Mouse (Mus musculus) activated CD4-positive, CD25-positive, alpha-beta regulatory T cell, adult 4 months (primary cell): ENCODE results near the gene Glul. TPM values are rescaled to one million over a fixed set of nuclear protein-coding genes. Genes with fewer than 3 reads are reported as not detected.
"Not testable (repeated sequence)": the region's sequence is repeated elsewhere in the genome, so short reads cannot be mapped to it uniquely, and the experiment has no call there.

Source experiments
- ATAC-seq: one replicate; pipeline ENCODE4 v1.8.0; 2017
- polyA plus RNA-seq, 2 experiments: library from polyadenylated mRNA; unstranded; fragments of 100-300 nt; shearing (Covaris generic); gene quantifications; one replicate each; pipeline ENCODE4 v1.2.1; 2017

The Glul gene
- polyA plus RNA-seq, result 10 to 100 TPM; 28.1 to 28.9 TPM

DNA sequence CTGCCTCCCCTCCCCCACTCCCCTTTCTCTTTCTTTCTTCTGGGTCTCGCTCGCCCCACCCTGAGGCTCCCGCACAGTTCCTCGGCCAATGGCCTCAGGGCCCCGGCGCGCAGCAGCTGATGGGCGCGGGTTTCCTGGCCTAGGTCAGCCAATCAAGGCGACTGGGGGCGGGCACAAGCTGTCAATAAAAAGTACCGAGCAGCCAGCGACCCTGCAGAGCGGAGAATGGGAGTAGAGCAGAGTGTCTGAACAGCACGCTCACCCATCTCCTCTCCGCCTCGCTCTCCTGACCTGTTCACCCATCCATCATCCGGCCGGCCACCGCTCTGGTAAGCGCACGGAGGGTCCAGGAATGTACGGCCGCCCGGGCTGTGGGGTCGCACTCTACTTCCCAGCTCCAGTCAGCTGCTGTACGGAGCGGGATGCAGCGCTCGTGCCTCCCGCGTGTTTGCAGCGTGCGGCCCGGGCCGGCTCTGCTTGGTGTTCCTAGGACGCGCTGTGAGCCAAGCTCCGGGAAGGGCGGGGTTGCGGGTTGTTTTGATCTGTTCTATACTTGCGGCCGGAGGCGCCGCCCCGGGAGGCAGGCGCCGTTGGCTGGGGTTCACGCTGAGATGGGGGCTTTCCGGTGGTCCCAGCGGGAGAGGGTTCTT, at the start of gene Glul, which contains the start of gene Teddm2:
TSS of gene Glul (plus strand) at position 214 of the 650 bp plus-strand sequence.
TSS of gene Teddm2 (minus strand) at position 498 of the 650 bp plus-strand sequence.
- peak; percentile 93 for ATAC-seq

DNA sequence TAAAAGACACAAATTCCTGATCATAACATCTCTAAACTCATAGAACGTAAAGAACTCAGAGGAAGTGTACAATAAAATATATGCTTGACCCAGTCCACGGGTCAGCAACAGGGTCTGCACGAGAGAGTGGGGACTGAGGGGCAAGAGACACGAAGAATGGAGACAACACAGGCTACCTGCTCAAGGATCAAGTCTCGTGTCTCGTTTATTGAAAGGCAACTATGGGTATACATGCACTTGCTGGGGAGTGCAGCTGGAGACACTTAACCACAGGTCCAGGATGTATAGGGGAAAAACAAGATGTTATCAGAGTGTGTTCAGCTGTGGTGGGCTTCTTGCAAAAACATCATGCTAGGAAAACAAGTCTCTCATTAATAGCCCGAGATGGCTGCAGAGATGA, 47.0 kb upstream of the Glul start:
- not testable (repeated sequence) for ATAC-seq

DNA sequence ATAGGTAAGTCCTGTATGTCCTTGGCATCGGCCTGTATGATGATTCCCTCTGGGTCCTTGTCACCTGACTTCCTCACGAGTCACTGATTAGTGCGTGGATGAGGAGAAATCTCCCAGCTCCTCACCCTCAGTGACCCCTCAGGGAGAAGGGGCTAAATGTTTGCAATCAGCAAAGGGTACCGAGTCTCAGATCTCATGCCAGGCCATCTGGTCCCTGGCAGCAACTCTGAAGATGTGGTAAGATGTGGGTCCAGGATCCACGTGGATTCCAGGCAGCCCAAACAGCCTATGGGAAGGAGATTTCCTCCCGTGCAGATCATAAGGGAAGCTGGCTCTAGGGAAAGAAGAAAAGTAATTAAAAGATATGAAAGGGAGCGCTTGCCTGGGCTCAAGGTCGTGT, 43.8 kb upstream of the Glul start:
- ATAC-seq, result no peak

DNA sequence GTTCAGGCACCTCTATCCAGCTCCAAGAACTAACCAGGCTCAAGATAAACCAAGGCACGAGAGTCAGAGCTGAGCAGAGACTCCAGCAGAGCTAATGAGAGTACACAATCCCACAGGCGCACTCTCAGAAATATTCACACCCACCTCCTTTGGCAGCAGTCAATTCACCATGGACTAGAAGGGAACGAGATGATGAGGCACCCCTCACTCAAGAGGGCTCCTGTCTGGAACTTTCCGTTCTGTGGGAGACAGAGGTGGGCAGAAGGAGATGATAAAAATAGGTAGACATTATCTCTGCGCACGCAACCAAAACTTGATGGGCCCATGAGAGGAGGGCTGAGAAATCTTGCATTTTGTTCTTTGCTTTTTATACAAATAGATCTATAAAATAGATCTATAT, 25.7 kb upstream of the Glul start, which contains the start of gene Teddm1b:
TSS of gene Teddm1b (plus strand) at position 301 of the 400 bp plus-strand sequence.
- ATAC-seq, result no peak

DNA sequence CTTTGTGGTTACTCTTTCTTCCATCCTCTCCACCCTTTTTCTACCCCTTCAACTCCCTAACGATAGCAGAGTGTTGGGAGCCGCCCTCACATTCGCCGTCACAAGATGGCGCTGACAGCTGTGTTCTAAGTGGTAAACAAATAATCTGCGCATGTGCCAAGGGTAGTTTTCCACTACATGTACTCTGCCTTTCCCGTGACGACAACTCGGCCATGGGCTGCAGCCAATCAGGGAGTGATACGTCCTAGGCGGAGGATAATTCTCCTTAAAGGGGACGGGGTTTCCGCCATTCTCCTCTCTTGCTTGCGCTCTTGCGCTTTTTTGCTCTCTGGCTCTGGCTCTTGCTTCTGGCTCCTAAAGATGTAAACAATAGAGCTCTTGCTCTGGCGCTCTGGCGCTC, 19.4 kb upstream of the Glul start:
- not testable (repeated sequence) for ATAC-seq

DNA sequence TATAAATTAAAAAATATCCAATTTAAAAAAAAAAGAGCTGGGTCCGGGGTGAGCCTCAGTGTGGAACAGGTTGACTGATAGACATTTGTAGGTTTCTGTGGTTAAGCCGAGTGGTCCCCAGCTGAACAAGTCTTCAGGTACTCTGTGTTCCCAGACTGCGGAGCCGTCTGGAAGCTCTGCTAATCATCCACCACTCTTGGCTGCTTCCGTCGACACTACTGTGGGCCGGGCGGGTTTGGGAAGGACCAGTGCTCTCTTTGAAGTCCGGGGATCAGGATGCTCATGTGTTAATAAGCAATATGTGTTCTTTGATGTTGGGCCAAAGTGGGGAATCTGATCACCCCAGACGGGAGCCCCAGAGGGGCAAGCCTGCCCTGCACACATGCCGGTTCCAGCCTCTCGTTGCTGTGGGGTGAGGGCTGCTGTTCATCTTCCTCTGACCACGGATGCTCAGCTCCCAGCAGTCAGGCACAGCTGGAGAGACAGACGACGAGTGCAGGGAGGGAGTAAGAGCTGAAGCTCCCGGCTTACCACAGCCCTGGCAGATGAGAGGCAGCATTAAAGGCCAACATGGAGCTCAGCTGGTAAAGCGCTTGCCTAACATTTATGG, 13.6 kb upstream of the Glul start:
- ATAC-seq, result no peak

DNA sequence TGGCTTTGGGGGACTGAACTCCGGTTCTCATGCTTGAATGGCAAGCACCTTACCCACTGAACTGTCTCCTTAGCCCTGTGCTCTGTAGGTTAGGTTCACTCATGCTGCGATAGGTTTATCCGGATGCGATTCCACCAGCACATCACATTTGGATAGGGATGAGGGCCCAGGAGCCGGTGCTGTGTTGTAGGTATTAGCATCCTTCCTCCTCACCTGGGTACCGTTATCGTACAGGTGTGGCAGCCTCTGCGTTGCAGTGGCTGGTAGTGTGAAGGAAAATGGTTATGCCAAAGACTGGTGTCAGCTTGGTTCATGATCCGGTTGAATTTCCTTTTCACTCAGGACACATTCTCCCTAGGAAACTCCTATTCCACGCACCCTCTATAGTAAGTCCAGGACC, 9.6 kb upstream of the Glul start:
- ATAC-seq, result no peak

DNA sequence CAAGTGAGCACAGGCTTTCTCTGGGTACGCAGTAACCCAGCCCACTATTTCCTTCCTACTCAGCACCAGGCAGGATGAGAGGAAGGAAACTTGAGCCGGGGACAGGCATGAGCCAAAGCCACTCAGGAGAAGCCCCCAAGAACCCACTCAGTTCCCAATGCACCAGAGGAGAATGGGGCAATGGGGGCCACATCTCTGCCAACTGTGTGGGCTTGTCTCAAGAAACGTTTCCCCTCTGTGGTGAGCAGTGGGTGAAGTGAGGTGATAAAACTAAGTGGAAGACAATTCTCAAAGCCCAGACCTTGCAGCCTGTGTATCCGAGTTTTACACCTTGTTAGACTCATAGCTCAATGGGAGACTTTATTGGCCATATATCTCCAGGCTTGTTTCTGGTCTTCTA, 8.3 kb upstream of the Glul start, which contains the start of gene Teddm1a:
TSS of gene Teddm1a (plus strand) at position 301 of the 400 bp plus-strand sequence.
- ATAC-seq, result no peak

DNA sequence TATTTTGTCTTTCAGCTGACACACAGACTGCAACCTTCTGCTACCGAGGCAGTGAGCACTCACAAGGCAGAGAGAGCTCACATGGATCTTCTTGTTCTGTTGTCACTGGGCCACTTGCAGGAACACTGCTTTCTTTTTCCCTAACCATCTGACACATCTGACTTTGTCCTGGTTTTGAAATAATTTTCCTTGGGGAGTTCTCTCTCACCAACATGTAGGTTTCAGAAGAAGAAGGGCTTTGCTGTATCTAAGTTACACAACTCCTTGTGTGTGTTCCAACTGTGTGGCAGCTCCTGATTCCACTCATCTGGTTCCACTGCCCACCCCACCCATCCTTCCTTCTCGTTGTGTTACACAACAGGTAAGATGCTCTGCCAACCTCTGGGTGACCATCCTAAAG, 6.0 kb upstream of the Glul start:
- ATAC-seq, result no peak

DNA sequence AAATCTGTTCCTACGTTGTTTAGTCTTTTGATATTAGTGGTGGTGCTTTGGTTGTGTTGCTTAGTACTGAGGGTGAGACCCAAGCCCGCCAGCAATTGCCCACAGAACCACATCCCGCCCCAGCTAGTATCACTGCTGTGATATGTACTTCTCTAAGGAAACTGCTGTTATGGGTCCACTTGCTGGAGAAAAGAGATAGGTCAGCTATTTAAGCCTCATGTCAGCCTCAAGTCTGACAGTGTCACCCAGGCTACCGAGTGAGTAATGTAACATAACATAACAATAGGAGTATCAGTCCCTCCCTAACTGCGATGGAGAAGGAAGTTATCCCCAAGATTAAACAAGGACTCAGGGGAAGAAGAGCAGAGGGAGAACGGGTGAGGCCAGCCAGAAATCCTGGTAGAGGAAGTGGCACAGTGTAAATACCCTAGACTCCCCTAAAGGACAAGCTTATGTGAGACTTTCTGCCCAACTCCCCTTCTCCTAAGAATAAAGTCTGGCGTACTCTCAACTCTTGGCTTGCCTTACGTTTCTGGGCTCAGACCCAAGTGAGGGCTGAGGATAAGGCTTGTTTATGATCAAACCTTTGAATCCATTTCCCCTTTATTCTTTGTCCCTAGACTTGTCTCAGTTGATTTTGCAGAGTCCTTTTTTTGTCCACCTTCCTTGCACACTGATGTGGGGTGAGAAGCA, 5.4 kb upstream of the Glul start:
- ATAC-seq, result no peak

DNA sequence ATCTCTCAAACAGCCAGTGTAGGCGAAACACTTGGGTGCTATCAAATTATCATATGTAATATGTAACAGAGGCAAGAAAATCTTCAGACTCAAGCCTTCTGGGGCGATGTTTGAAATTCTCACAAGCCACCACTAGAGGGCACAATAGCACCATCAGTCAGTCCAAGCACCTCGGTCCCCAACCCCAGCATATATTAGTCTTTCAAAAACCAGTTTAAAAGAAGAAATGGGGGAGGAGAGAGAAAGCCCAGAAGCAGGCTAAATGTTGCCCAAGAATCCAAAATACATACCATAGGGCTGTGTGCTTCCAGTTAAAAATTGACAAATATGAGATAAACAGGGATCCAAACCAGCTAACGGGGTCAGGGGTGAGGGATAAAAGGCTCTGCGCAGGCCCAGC, 4.8 kb upstream of the Glul start:
- ATAC-seq, result peak; percentile 17

DNA sequence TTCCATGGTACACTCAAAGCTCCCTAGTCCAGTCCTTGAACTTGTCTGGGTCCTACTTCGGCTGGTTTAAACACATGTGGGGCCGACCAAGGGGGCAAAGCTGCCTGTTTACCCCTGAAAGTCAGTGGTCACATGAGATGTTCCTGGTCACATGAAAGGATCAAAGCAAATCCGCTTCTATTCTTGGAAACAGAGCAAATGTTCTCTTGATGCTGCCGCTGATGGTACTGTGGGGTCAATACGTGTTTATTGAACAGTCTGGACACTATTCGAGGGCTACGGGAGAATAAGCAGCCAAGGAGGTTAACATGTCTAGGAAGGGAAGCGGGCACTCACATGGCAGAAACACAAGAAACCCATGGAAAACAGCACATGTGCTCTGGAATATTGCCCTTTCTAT, 2.5 kb upstream of the Glul start:
- no peak for ATAC-seq

DNA sequence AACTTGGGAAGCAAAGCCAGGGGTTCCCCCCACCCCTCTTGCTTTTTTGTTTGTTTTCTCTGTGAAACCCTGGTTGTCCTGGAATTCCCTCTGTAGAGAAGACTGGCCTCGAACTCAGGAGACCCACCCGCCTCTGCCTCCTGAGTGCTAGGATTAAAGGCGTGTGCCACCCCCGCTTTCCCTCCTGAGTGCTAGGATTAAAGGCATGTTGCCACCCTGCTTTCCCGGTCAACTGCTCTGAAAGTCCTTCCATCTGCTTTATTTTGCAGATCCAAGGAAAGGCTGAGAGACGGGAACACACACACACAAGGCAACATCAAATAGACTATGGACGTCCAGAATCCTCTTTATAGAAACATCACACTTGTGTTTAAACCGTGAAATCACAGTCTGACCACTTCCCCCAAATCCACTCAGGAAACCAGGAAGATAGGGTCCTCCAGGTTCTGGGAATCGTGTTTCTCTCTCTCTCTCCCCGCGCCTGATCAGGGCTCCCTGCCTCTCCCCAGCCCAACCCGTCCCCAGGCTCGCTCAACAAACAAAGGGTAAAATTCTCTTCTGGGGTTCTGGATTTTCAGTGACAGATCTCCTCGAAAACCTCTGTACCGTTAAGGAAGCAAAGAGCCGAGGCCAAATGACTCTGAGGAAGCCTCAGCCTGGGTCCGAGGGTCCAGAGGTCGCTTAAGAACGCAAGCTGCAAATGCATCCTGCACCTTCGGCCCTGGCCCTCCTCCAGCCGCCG, 584 bp upstream of the Glul start:
- ATAC-seq, result no peak

DNA sequence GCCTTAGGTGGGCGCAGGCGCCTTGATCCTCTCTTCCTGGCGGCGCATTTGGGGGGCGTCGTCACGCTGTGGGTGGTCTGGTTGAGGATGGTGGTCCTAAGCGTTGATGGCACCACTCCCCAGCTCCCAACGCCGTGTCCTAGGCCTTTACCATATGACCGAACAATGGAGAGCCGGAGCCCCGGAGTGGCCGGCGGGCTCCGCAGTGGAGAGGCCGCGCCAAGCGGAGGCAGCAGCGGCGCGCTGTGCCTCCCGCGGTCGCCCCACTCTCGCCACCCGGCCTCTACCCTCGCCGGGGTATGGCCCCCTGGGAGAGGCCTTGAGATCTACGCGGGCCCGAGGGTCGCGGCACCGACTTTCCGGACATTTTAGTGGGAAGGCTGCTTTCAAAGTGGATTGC, 637 bp downstream of the Glul start:
- peak; percentile 2 for ATAC-seq

DNA sequence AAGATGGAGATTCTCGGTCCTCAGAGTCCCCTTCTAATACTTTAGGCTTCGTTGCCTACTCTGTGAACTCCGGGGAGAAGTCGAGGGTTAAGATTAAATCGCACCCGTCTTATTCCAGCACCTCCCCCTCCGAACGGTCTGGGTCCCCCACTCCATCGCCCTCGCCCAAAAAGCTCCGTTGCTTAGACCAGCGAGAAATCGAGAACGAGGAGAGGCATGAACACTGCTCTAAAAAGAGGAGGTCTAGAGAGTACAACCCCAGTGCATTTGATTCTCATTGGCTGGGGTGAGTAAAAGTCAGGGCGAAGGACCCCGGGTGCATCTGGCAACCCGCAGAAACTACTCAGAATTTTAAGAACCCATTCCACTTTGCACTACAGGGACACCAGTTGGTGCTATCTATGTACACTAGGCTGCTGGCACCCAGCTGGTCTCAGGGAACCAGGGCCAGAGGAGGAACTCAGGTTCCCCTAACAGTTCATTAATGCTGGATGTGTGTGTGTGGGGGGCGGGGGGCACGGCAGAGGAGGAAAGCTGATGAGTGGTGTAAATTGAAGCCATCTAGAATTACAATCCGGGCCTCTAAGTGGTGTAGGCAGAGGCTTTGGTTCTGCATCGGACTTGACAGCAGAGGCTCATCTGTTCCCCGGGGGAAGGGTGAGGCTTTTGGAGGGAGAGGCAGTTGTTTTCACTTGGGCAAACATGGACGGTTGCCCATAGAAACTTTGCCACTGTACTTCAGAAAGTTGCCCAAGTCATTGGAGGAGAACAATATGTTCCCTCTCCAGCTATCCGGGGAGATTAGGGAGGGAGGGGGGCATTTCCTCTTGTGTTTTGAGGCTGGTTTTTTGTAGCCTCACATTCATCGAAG, 1.4 kb downstream of the Glul start:
- no peak for ATAC-seq

DNA sequence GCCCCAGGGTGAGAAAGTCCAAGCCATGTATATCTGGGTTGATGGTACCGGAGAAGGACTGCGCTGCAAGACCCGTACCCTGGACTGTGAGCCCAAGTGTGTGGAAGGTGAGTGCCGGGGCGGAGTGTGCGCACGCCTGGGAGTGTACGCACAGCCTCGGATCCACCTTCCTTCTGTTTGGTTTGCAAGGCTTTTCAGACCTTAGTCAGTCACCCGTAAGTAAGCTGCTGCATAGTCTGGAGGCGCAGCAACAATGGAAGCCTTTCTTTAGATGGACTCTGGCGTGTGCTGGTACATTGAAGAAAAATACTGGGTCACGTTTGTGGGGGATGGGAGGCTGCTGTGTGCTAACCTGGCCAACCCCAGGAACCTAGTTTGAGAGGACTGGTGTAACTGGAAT, 3.3 kb downstream of the Glul start:
- no peak for ATAC-seq

DNA sequence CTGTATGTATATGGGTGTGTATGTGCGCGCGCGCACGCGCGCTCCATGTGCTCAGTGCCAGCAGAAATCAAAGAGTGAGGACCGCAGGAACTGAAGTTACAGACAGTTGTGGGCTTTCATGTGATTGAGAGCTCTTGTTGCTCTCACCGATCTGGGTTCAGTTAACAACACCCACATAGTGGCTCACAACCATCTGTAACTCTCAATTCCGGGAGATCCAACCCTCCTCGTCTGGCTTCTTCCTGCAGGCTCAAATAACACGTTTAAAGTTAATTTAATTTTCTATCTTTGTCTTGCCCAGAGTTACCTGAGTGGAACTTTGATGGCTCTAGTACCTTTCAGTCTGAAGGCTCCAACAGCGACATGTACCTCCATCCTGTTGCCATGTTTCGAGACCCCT, 4.5 kb downstream of the Glul start:
- no peak for ATAC-seq

DNA sequence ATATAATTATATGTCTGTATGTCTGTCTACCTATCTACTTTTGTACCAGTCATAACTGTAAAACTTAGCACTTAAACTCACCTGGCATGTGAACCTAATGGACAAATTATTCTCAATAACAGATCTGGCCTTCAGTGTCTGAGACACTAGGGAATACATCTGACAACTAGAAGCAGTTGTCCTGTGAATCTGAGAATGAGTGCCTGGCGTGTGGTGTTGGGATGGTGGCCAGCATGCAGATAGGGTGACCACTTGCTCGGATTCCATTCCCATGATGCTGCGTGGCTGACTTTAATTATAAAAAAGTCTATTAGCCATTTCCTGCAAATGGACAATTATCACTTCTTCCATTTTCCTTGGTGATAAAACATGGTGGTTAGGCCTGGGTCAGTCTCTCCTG, 6.1 kb downstream of the Glul start:
- no peak for ATAC-seq

DNA sequence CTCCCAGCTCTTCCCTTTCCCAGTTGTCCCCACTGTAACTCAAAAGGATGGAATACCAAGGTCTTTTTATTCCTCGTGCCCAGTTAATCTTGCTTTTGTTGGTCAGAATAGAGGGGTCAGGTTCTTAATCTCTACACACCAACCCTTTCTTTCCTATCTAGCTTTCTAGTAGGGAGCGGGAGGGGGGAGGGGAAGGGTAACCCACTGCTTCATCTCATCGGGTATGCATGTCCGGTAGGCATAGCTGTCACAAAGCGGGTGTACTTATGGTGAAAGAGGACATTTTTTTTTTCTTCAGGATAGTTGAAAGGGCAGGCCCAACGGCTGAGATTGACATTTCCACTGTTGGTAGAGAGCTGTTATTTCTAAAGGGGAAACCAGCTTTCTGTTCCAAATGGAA, 8.5 kb downstream of the Glul start:
- ATAC-seq, result no peak

DNA sequence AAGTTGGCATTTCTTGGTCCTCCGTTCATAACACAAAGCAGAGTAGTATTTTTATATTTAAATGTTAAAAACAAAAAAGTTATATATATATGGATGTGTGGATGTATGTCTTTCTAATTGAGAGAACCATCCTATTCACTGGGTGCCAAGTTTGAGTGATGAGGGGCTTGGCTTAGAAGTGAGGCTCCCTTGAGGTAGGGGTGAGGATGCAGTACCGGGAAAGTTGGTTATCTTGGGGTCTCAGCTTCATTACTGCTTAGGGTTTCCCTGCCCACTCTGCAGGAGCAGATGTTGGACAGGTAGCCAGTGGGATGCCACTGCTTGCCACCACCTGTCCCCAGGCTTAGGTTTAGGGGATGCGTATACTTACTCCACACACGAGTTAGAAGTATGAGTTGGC, 9.0 kb downstream of the Glul start:
- no peak for ATAC-seq

DNA sequence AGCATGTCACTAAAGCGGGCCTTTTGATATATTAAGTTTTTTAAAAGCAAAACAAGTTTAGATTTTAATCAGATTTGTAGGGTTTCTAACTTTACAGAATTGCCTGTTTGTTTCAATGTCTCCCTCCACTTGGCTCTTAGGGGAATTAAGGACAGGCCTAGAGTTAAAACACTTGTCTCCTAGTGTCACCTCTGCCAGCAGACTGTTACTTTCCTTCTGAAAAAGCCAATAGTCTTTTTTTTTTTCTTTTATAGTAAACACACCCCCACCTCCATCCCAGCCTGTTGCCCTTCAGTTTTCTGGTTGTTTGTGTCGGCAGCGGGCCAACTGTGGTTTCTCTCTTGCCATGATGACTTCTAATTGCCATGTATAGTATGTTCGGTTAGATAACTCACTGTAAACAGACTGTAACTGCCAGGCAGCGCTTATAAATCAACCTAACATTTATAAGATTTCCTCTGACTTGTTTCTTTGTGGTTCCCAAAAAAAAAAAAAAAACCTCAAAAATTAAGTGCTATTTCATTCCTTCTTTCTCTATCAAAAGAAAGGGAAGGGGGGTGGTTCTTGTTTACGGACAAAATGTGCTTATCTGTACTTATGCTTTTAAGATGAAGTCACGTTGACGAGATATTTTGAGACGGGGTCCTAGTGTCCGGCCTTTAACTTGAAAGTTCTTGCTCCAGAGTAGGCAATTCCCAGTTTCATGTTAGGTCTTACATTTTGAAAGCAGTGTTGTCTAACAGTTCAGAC, 9.6 kb downstream of the Glul start:
- no peak for ATAC-seq

DNA sequence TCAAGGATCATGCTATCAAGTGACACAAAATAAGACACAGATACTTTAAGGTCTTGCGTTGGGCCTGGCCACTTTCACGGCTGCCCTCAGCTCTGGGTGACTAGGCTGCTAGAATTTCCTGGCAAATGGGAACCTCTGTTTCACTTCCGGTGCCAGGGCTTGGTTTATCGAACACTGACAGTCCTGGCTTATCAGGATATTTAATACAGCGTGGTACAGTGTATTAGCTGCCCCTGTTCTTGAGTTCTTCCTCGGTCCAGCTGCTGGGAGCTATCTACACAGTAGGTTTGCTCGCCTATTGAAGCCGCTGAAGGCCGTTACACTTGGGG, 10.2 kb downstream of the Glul start:
- ATAC-seq, result no peak
